Mouse (Mus musculus) heart, adult 2 months (tissue): ENCODE data around the gene Plpp3.

Source experiments
- CTCF ChIP-seq: fragments of 200-600 bp; IDR thresholded peaks from 2 replicates; pipeline ENCODE4 v1.8.1; 2022; ENCODE audit warnings: antibody characterized with exemption, mild to moderate bottlenecking, moderate library complexity
- EP300 ChIP-seq: fragments of 200-500 bp; IDR thresholded peaks from 2 replicates; pipeline ENCODE4 v1.6.1; 2011; ENCODE audit warnings: low read depth, low read length, control low read depth; ENCODE audit not compliant: insufficient read depth
- POLR2A ChIP-seq: fragments of 200-500 bp; IDR thresholded peaks from 2 replicates; pipeline ENCODE4 v1.6.1; 2011; ENCODE audit warnings: mild to moderate bottlenecking, low read depth, low read length, control low read depth; ENCODE audit not compliant: insufficient read depth

- TF ChIP-seq EP300 (no peak), POLR2A (no peak), CTCF (no peak)
These were observed 18.3 kb downstream of the Plpp3 start for GRCm38 (mm10) chr4:105175255-105176035.
